Mouse (Mus musculus): Measurements from ENCODE around the gene Slc48a1.

The Slc48a1 gene

DNA sequence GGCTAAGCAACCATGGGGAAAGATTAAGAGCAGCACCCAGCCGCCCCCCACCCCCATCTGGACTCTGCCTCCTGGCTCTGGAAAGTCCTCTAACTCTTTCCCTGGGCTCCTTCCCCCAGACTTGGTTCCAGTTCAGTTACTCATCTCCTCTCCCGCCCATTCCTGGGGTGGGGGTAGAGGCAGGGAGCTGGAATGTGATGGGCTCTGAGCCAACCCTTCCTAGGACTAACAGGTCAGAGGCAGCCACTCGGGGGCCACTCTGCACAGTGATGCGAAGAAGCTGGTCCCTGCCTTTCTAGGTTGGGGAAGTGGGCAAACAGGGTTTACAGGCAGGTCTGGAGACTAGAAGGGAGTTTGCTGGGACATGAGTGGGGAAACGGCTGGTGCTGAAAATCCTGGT, 5.2 kb upstream of the Slc48a1 start:
- in situ Hi-C loops (cut with MboI; ENCODE audit: low pct_unique_long_range_greater_than_20kb in 1 of 2, low sequenced_read_pairs in 2 of 2, unreplicated experiment in 1 of 2) = no loop called here

DNA sequence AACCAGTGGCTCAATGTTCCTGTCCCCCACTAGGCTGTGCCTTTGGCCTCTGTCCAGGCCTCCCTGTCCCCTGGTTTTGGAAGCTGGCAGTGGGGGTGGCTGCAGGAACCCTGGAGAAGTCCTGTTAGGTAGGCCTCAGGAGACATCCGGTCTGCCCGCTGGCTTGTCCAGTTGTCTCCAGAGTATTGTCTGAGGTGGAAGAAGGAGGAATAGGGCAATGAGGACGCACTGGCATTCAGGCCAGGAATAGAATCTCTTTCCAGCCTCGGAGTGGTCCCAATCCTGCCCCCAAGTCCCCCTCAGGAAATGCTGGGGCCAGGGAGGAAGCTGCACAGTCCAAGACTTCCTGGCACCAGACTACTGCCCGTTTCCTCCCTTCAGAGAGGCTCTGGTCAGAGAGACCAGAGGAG, 4.4 kb upstream of the Slc48a1 start:
- in situ Hi-C loops (cut with MboI; ENCODE audit: low pct_unique_long_range_greater_than_20kb in 1 of 2, low sequenced_read_pairs in 2 of 2, unreplicated experiment in 1 of 2) = no loop called here

GRCm38 (mm10) chr15:97776514-97776913, 1.8 kb upstream of the Slc48a1 start:
- in situ Hi-C loops (cut with MboI; ENCODE audit: low pct_unique_long_range_greater_than_20kb in 1 of 2, low sequenced_read_pairs in 2 of 2, unreplicated experiment in 1 of 2) = no loop called here

DNA sequence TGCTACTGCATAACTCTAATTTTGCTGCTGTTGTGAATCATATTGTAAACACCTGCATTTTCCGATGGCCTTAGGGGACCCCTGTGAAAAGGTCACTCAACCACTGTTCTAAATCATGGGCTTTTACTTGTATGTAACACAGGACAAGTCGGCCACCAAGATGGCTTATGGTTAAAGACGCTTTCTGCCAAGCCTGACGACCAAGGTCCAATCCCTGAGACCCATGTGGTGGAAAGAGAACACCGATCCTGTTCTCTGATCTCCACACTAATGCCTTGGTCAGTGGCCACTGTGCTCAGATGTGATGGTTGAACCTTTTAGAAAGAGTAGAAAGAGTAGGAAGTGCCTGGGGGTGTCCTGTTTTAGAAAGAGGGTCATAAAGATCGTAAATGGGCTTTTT, 1.4 kb upstream of the Slc48a1 start:
- in situ Hi-C loops (cut with MboI; ENCODE audit: low pct_unique_long_range_greater_than_20kb in 1 of 2, low sequenced_read_pairs in 2 of 2, unreplicated experiment in 1 of 2) = no loop called here

GRCm38 (mm10) chr15:97779576-97779975, 1.3 kb downstream of the Slc48a1 start:
- in situ Hi-C loops (cut with MboI; ENCODE audit: low pct_unique_long_range_greater_than_20kb in 1 of 2, low sequenced_read_pairs in 2 of 2, unreplicated experiment in 1 of 2) = no loop called here

DNA sequence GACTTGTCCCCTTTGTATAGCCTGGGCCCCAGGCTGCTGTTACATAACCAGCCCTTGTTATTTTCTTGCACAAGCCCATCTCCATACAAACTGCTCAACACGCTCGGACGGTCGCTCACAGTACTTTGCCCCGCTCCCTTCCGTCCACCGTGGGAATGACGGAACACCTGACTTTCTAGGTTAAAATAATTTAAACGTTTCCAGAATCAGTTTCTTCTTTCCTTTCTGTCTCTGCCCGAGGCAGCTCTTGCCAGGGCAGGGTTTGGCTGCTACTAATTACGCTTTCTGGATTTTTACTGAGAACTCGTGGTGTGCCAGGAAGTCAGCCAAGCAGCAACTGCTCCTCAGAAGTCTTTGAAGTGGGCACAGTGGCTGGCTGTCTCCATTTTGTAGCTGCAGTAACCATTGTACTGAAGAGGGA, 2.3 kb downstream of the Slc48a1 start:
- in situ Hi-C loops (cut with MboI; ENCODE audit: low pct_unique_long_range_greater_than_20kb in 1 of 2, low sequenced_read_pairs in 2 of 2, unreplicated experiment in 1 of 2) = no loop called here

DNA sequence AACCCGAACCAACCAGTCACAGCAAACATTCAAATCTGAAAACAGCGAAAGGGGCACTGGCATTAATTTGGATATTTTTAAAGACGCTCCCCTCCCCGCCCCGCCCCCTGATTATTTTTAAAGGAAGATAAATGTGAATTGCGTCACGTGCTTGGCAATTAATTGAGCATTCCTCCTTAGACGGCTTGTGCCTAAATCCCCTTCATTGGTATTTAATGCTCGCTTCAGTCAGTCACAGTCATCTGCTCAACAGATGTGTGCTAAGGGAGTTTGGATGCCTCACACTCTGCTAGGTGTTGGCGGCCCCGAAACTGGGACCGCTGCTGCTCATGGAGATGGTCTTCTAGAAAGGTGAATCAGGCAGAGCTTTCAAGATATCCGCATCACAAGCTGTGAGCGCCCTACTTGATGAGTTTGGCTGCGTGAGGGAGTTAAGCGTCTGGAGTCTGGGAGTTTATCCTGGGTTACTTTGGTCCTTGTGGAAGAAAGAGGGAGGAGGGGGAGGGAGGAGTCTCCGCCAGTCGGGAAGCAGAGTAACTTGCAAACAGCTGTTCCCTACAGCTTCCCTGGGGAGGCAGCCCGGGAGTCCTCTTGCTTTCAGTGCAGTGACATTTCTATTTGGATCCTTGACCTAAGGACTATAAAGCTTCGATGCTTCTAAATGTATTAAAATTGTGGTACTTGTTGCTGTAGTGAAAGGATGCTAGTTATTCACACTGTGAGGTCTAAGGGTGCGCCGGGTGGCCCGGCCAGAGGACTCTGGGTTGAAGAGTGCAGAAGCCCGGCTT, 3.8 kb downstream of the Slc48a1 start:
- in situ Hi-C loops (cut with MboI; ENCODE audit: low pct_unique_long_range_greater_than_20kb in 1 of 2, low sequenced_read_pairs in 2 of 2, unreplicated experiment in 1 of 2) = no loop called here

- in situ Hi-C loops (cut with MboI; ENCODE audit: low pct_unique_long_range_greater_than_20kb in 1 of 2, low sequenced_read_pairs in 2 of 2, unreplicated experiment in 1 of 2) = no loop called here
These were observed 4.4 kb downstream of the Slc48a1 start for GRCm38 (mm10) chr15:97782749-97783105.

GRCm38 (mm10) chr15:97784092-97784559, 5.8 kb downstream of the Slc48a1 start:
- in situ Hi-C loops (cut with MboI; ENCODE audit: low pct_unique_long_range_greater_than_20kb in 1 of 2, low sequenced_read_pairs in 2 of 2, unreplicated experiment in 1 of 2) = no loop called here

DNA sequence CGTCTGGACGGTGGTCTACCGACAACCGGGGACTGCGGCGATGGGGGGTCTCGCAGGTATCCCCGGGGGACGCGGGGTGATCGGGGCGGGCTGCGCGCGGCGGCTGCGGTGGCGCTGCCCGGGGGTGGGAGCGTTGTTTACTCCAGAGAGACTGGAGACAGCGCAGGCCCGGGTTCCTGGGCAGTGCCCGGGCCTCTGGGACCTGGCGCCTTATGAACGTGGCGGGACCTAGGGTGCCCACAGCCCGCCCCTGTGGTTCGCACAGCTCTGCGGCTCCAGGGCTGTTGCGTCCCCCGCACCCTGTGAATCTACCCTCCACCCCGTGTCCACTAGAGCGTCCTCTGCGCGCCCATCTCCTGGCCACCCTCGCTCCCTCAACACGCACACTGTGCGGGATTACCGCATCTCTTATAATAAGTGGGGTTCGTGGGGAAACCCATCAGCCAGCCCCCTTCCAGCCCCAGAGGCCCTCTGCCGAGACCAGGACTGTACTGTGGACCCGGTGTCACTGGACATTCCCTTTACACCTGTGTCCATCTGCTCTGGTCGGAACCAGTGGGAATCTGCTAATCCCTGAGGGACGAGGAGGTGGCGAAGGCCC, 6.3 kb downstream of the Slc48a1 start:
- in situ Hi-C loops (cut with MboI; ENCODE audit: low pct_unique_long_range_greater_than_20kb in 1 of 2, low sequenced_read_pairs in 2 of 2, unreplicated experiment in 1 of 2) = no loop called here

DNA sequence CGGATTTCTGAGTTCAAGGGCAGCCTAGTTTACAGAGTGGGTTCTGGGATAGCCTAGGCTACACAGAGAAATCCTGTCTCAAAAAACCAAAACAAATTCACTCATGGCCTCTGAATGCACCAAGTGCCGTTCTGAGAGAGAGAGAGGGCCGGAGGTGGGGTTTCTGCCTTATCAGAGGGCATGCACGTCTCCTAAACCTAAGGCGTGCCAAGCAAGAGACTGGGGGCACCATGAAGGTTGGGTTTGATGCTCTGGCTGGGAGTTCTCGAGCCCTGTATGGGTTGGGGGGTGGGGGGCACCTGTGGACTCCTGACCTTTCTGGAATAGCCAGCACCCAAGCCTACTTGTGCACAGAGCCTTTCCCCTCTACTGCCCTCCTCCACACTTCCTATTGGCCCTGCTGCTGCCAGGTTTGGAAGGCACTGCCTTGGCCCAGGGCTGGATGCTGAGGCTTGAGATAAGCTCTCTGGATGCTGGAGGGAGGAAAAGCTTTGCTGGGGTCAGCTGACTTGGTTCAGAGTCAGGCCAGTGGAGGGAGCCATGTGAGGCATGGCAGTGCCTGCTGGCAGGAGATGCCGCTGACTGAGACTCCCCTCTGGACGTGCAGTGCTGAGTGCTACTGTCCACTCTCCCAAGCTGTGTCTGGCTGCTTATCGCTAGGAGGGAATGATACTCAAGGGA, 7.6 kb downstream of the Slc48a1 start:
- in situ Hi-C loops (cut with MboI; ENCODE audit: low pct_unique_long_range_greater_than_20kb in 1 of 2, low sequenced_read_pairs in 2 of 2, unreplicated experiment in 1 of 2) = no loop called here

GRCm38 (mm10) chr15:97786412-97787112, 8.2 kb downstream of the Slc48a1 start:
- in situ Hi-C loops (cut with MboI; ENCODE audit: low pct_unique_long_range_greater_than_20kb in 1 of 2, low sequenced_read_pairs in 2 of 2, unreplicated experiment in 1 of 2) = no loop called here

DNA sequence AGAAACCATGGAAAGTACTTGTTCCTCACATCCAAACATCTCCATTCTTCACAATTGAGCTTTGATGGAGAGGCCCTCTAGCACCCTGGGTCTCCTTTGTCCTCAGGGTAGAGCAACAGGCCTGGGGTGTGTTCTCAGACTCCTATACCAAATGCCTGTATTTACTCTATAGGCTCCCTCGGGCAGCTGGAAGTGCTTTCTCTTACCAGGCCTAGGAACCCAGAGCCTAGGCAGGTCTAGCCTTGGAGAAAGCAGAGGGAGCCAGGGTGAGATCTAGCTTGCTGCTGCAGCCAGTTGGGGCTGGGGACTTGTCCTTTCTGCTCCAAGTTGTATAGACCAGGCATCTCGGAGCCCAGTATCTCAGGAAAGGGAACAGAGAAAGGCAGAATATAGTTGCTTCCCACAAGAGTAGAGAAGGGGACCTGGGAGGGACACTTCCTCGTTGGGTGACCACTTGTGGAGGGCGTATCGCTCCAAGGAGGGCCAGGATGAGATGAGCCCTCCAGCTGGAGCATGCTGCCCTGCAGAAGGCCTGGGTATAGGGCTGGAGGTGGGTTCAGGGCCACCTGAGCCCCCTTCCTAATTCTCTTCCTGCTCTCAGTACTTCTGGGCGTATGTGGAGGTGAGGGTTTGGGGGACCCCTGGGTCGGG, 9.0 kb downstream of the Slc48a1 start:
- in situ Hi-C loops (cut with MboI; ENCODE audit: low pct_unique_long_range_greater_than_20kb in 1 of 2, low sequenced_read_pairs in 2 of 2, unreplicated experiment in 1 of 2) = no loop called here

GRCm38 (mm10) chr15:97787799-97788667, 9.7 kb downstream of the Slc48a1 start:
- in situ Hi-C loops (cut with MboI; ENCODE audit: low pct_unique_long_range_greater_than_20kb in 1 of 2, low sequenced_read_pairs in 2 of 2, unreplicated experiment in 1 of 2) = no loop called here

GRCm38 (mm10) chr15:97788821-97789220, 10.5 kb downstream of the Slc48a1 start:
- in situ Hi-C loops (cut with MboI; ENCODE audit: low pct_unique_long_range_greater_than_20kb in 1 of 2, low sequenced_read_pairs in 2 of 2, unreplicated experiment in 1 of 2) = no loop called here

DNA sequence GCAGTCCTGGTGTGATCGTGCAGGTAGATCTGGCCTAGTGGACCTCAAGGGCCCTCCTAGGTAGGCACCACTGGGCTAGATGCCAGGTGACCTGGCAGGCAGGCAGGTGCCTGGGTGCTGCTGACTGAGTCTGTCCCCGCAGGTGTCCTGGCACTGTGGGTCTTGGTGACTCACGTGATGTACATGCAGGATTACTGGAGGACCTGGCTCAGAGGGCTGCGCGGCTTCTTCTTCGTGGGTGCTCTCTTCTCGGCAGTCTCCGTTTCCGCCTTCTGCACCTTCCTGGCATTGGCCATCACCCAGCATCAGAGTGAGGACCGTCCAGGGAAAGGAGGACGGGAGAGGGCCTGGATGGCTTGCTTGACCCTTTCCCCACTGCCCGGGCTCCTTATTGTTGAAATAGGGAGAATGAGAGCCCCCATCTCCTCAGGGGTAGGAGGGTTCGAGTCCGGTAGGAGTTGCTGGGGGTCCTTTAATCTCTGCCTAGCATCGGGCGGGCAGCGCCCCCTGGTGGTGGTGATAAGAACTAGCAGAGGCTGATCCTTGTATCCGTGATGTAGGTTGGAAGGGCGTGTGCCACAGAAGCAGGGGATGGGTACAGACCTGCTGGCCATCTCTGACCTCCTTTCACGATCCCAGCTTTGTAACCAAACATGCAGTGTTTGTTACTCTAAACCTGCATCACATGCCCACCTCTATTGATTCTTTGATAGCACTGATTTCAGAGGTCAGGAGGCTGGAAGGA, 11.6 kb downstream of the Slc48a1 start:
- in situ Hi-C loops (cut with MboI; ENCODE audit: low pct_unique_long_range_greater_than_20kb in 1 of 2, low sequenced_read_pairs in 2 of 2, unreplicated experiment in 1 of 2) = loop anchor here in 1 of 2 experiments (5.0 kb wide), 1 partner anchor 73 kb away; no protein-coding TSS in a partner anchor

DNA sequence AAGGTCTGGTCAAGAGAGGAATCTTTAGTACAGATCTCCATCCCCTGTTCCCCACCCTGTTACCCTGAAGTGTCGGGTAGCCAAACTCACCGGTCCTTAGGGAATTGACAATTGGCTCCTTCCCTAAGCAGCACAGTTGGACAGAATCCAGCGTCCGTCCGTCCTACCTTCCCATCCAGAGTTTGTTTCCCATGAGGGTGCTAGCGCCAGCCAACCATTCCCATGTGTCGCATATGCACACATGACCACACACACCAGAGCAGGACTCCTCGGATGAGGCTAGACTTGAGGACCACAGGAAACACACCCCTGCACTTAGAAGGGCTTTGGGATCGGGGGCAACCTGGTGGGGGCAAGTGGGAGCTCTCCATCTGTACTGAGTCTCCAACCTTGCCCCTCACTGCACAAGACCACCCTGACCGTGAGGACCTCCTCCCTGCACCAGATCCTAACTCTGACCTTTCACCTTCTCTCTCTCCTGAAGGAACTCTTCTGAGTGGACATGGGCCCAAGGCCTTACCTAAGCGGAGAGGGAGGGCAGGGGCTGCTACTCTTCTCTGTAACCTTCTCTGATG, 12.9 kb downstream of the Slc48a1 start:
- in situ Hi-C loops (cut with MboI; ENCODE audit: low pct_unique_long_range_greater_than_20kb in 1 of 2, low sequenced_read_pairs in 2 of 2, unreplicated experiment in 1 of 2) = loop anchor here in 1 of 2 experiments (5.0 kb wide), 1 partner anchor 74 kb away; no protein-coding TSS in a partner anchor
